Mouse (Mus musculus): ENCODE results near the gene Atrip. TPM values are rescaled to one million over a fixed set of nuclear protein-coding genes. Genes with fewer than 3 reads are reported as not detected.

Gene Atrip
- polyA plus RNA-seq, 1 experiment from 2014 or later = 30.8 TPM

- no peaks in the 10 kb centered on the region for H3K9me3 ChIP-seq (replicated peaks)
- H3K4me3 ChIP-seq (replicated peaks) = no peak overlapping the region
- no peak for ATAC-seq (ENCODE audit: insufficient number of reproducible peaks, low FRiP score, low TSS enrichment, low read depth)
- no peak overlapping the region for H3K9ac ChIP-seq
- H3K4me2 ChIP-seq (replicated peaks) = no peak overlapping the region
- H3K36me3 ChIP-seq = peaks cover 91% of the 10 kb centered on the region
- WGBS = 81% methylated on average over 4 of the region's 4 CpGs
- no peak overlapping the region for H3K27ac ChIP-seq (replicated peaks)
- no peaks in the 10 kb centered on the region for H3K27me3 ChIP-seq
- H3K4me1 ChIP-seq = no peaks in the 10 kb centered on the region
These were observed 37.2 kb upstream of the Atrip start for GRCm38 (mm10) chr9:109111101-109111500.

- H3K4me1 ChIP-seq = peaks cover 2% of the 10 kb centered on the region; the same call in 1 of the 2 replicates
- H3K9ac ChIP-seq = no peak overlapping the region
- no peaks in the 10 kb centered on the region for H3K27me3 ChIP-seq
- no peak overlapping the region for H3K4me2 ChIP-seq (replicated peaks)
- H3K36me3 ChIP-seq = peaks cover 91% of the 10 kb centered on the region
- no peak overlapping the region for H3K4me3 ChIP-seq (replicated peaks)
- no peaks in the 10 kb centered on the region for H3K9me3 ChIP-seq (replicated peaks)
- no peak overlapping the region for H3K27ac ChIP-seq (replicated peaks)
- 94% methylated on average over 11 of the region's 11 CpGs for WGBS
- ATAC-seq (ENCODE audit: insufficient number of reproducible peaks, low FRiP score, low TSS enrichment, low read depth) = no peak
These were observed 36.3 kb upstream of the Atrip start for GRCm38 (mm10) chr9:109110240-109110639.

GRCm38 (mm10) chr9:109107341-109107740 lies 33.4 kb upstream of the Atrip start:
- Histone ChIP-seq H3K4me3 (replicated peaks) (no peak overlapping the region), H3K4me1 (peaks cover 15% of the 10 kb centered on the region), H3K9me3 (replicated peaks) (no peaks in the 10 kb centered on the region), H3K36me3 (peaks cover 88% of the 10 kb centered on the region), H3K27ac (replicated peaks) (no peak overlapping the region), H3K4me2 (replicated peaks) (no peak overlapping the region), H3K27me3 (no peaks in the 10 kb centered on the region), H3K9ac (no peak overlapping the region)
- ATAC-seq (ENCODE audit: insufficient number of reproducible peaks, low FRiP score, low TSS enrichment, low read depth) = no peak
- 66% methylated on average over 6 of the region's 6 CpGs for WGBS

GRCm38 (mm10) chr9:109105648-109106047 lies 31.7 kb upstream of the Atrip start:
- H3K36me3 ChIP-seq = peaks cover 76% of the 10 kb centered on the region
- no peaks in the 10 kb centered on the region for H3K27me3 ChIP-seq
- no peak overlapping the region for H3K27ac ChIP-seq (replicated peaks)
- peaks cover 15% of the 10 kb centered on the region for H3K4me1 ChIP-seq
- H3K9me3 ChIP-seq (replicated peaks) = no peaks in the 10 kb centered on the region
- ATAC-seq (ENCODE audit: insufficient number of reproducible peaks, low FRiP score, low TSS enrichment, low read depth) = no peak
- no peak overlapping the region for H3K9ac ChIP-seq
- no peak overlapping the region for H3K4me2 ChIP-seq (replicated peaks)
- 88% methylated on average over 12 of the region's 12 CpGs for WGBS
- H3K4me3 ChIP-seq (replicated peaks) = no peak overlapping the region

GRCm38 (mm10) chr9:109105011-109105410 lies 31.1 kb upstream of the Atrip start:
- no peaks in the 10 kb centered on the region for H3K27me3 ChIP-seq
- no peak overlapping the region for H3K4me2 ChIP-seq (replicated peaks)
- H3K9ac ChIP-seq = no peak overlapping the region
- 60% methylated on average over 12 of the region's 12 CpGs for WGBS
- no peaks in the 10 kb centered on the region for H3K9me3 ChIP-seq (replicated peaks)
- H3K4me3 ChIP-seq (replicated peaks) = no peak overlapping the region
- H3K36me3 ChIP-seq = peaks cover 72% of the 10 kb centered on the region
- ATAC-seq (ENCODE audit: insufficient number of reproducible peaks, low FRiP score, low TSS enrichment, low read depth) = no peak
- no peak overlapping the region for H3K27ac ChIP-seq (replicated peaks)
- peaks cover 15% of the 10 kb centered on the region for H3K4me1 ChIP-seq

- peaks cover 65% of the 10 kb centered on the region for H3K36me3 ChIP-seq
- 90% methylated on average over 9 of the region's 9 CpGs for WGBS
- H3K4me3 ChIP-seq (replicated peaks) = no peak overlapping the region
- no peak for ATAC-seq (ENCODE audit: insufficient number of reproducible peaks, low FRiP score, low TSS enrichment, low read depth)
- peaks cover 22% of the 10 kb centered on the region for H3K4me1 ChIP-seq
- no peak overlapping the region for H3K9ac ChIP-seq
- H3K27me3 ChIP-seq = no peaks in the 10 kb centered on the region
- no peak overlapping the region for H3K27ac ChIP-seq (replicated peaks)
- no peak overlapping the region for H3K4me2 ChIP-seq (replicated peaks)
- H3K9me3 ChIP-seq (replicated peaks) = no peaks in the 10 kb centered on the region
These were observed 30.2 kb upstream of the Atrip start for GRCm38 (mm10) chr9:109104083-109104482.

- H3K27ac ChIP-seq (replicated peaks) = no peak overlapping the region
- peaks cover 57% of the 10 kb centered on the region; the same call in 1 of the 2 replicates for H3K36me3 ChIP-seq
- H3K9me3 ChIP-seq (replicated peaks) = no peaks in the 10 kb centered on the region
- H3K27me3 ChIP-seq = no peaks in the 10 kb centered on the region
- no peak overlapping the region for H3K9ac ChIP-seq
- ATAC-seq (ENCODE audit: insufficient number of reproducible peaks, low FRiP score, low TSS enrichment, low read depth) = no peak
- no peak overlapping the region for H3K4me3 ChIP-seq (replicated peaks)
- WGBS = 76% methylated on average over 7 of the region's 7 CpGs
- no peak overlapping the region for H3K4me2 ChIP-seq (replicated peaks)
- peaks cover 30% of the 10 kb centered on the region for H3K4me1 ChIP-seq
These were observed 29.3 kb upstream of the Atrip start for GRCm38 (mm10) chr9:109103250-109103649.

- Histone ChIP-seq H3K9me3 (replicated peaks) (no peaks in the 10 kb centered on the region), H3K4me2 (replicated peaks) (no peak overlapping the region), H3K27ac (replicated peaks) (no peak overlapping the region), H3K4me3 (replicated peaks) (no peak overlapping the region), H3K27me3 (no peaks in the 10 kb centered on the region), H3K4me1 (peaks cover 37% of the 10 kb centered on the region), H3K36me3 (peaks cover 53% of the 10 kb centered on the region; the same call in 1 of the 2 replicates), H3K9ac (no peak overlapping the region)
- WGBS = 85% methylated on average over 3 of the region's 3 CpGs
- ATAC-seq (ENCODE audit: insufficient number of reproducible peaks, low FRiP score, low TSS enrichment, low read depth) = no peak
These were observed 28.6 kb upstream of the Atrip start for GRCm38 (mm10) chr9:109102541-109102940.

GRCm38 (mm10) chr9:109101933-109102445 lies 28.1 kb upstream of the Atrip start:
- ATAC-seq (ENCODE audit: insufficient number of reproducible peaks, low FRiP score, low TSS enrichment, low read depth) = no peak
- Histone ChIP-seq H3K27ac (replicated peaks) (no peak overlapping the region), H3K9me3 (replicated peaks) (no peaks in the 10 kb centered on the region), H3K9ac (no peak overlapping the region), H3K4me2 (replicated peaks) (no peak overlapping the region), H3K36me3 (peaks cover 52% of the 10 kb centered on the region; the same call in 1 of the 2 replicates), H3K4me1 (peaks cover 43% of the 10 kb centered on the region), H3K4me3 (replicated peaks) (no peak overlapping the region), H3K27me3 (no peaks in the 10 kb centered on the region)
- WGBS = 90% methylated on average over 5 of the region's 5 CpGs

- ATAC-seq (ENCODE audit: insufficient number of reproducible peaks, low FRiP score, low TSS enrichment, low read depth) = no peak
- Histone ChIP-seq H3K4me3 (replicated peaks) (no peak overlapping the region), H3K27me3 (no peaks in the 10 kb centered on the region), H3K9ac (no peak overlapping the region), H3K36me3 (peaks cover 37% of the 10 kb centered on the region; the same call in 1 of the 2 replicates), H3K4me2 (replicated peaks) (no peak overlapping the region), H3K4me1 (peaks cover 53% of the 10 kb centered on the region), H3K27ac (replicated peaks) (no peak overlapping the region), H3K9me3 (replicated peaks) (no peaks in the 10 kb centered on the region)
- 84% methylated on average over 20 of the region's 20 CpGs for WGBS
These were observed 26.5 kb upstream of the Atrip start for GRCm38 (mm10) chr9:109100307-109100928.

- Histone ChIP-seq H3K9me3 (replicated peaks) (no peaks in the 10 kb centered on the region), H3K27me3 (no peaks in the 10 kb centered on the region), H3K4me2 (replicated peaks) (peak overlapping the region; percentile 4; the same call in 1 of the 2 replicates), H3K4me3 (replicated peaks) (no peak overlapping the region), H3K27ac (replicated peaks) (peak overlapping the region; percentile 99; the same call in 1 of the 2 replicates), H3K36me3 (peaks cover 24% of the 10 kb centered on the region; the same call in 1 of the 2 replicates), H3K9ac (no peak overlapping the region), H3K4me1 (peaks cover 54% of the 10 kb centered on the region)
- 32% methylated on average over 6 of the region's 6 CpGs for WGBS
- no peak for ATAC-seq (ENCODE audit: insufficient number of reproducible peaks, low FRiP score, low TSS enrichment, low read depth)
These were observed 25.0 kb upstream of the Atrip start for GRCm38 (mm10) chr9:109098969-109099368.

- Histone ChIP-seq H3K9ac (no peak overlapping the region), H3K36me3 (peaks cover 18% of the 10 kb centered on the region; the same call in 1 of the 2 replicates), H3K27ac (replicated peaks) (peak overlapping the region; percentile 99), H3K9me3 (replicated peaks) (no peaks in the 10 kb centered on the region), H3K4me2 (replicated peaks) (peak overlapping the region; percentile 84), H3K4me3 (replicated peaks) (no peak overlapping the region), H3K27me3 (no peaks in the 10 kb centered on the region), H3K4me1 (peaks cover 59% of the 10 kb centered on the region)
- no peak for ATAC-seq (ENCODE audit: insufficient number of reproducible peaks, low FRiP score, low TSS enrichment, low read depth)
- WGBS = 74% methylated on average over 8 of the region's 8 CpGs
These were observed 24.4 kb upstream of the Atrip start for GRCm38 (mm10) chr9:109098366-109098765.

Measured in embryonic facial prominence, embryonic 15.5 days (tissue).